Mouse (Mus musculus) left cerebral cortex, adult 9 months (tissue): ENCODE measurements around the gene Pklr.

Source experiments
- DNase-seq, 2 experiments: peaks; one replicate each; pipeline ENCODE4 v3.0.0; 2022; ENCODE audit warnings: low spot score in 2 of 2

The Pklr gene

GRCm38 (mm10) chr3:89135958-89136357 lies at the start of gene Pklr:
Gene Pklr, plus strand, starts transcription at chr3:89136142.
- no peak for DNase-seq

GRCm38 (mm10) chr3:89087338-89088110 lies 48.4 kb upstream of the Pklr start:
- DNase-seq = peak in 1 of 2 experiments; percentile 88

- no peak for DNase-seq
These were observed 47.0 kb upstream of the Pklr start for GRCm38 (mm10) chr3:89088974-89089373.

GRCm38 (mm10) chr3:89089882-89090591 lies 45.9 kb upstream of the Pklr start:
- DNase-seq = peak; percentile 75 to 90

GRCm38 (mm10) chr3:89090694-89091655 lies 45.0 kb upstream of the Pklr start:
- DNase-seq = peak in 1 of 2 experiments; percentile 84

- no peak for DNase-seq
These were observed 44.0 kb upstream of the Pklr start for GRCm38 (mm10) chr3:89091811-89092508.

GRCm38 (mm10) chr3:89092509-89093090 lies 43.3 kb upstream of the Pklr start:
- no peak for DNase-seq

GRCm38 (mm10) chr3:89093175-89093574 lies 42.8 kb upstream of the Pklr start, which contains the start of gene Rusc1:
Gene Rusc1, minus strand, starts transcription at chr3:89093311.
- DNase-seq = peak; percentile 88 to 96

GRCm38 (mm10) chr3:89094021-89094420 lies 41.9 kb upstream of the Pklr start:
- DNase-seq = no peak

GRCm38 (mm10) chr3:89100811-89101210 lies 35.1 kb upstream of the Pklr start, which contains the start of gene Gm43738:
Gene Gm43738, minus strand, starts transcription at chr3:89101099.
- DNase-seq = no peak

GRCm38 (mm10) chr3:89101459-89101811 lies 34.5 kb upstream of the Pklr start:
- no peak for DNase-seq

- peak; percentile 98 for DNase-seq
These were observed 34.0 kb upstream of the Pklr start, which contains the start of gene Fdps for GRCm38 (mm10) chr3:89101812-89102494. Gene Fdps, minus strand, starts transcription at chr3:89101959.

GRCm38 (mm10) chr3:89102495-89103290 lies 33.2 kb upstream of the Pklr start:
- DNase-seq = no peak

GRCm38 (mm10) chr3:89103291-89103595 lies 32.7 kb upstream of the Pklr start:
- no peak for DNase-seq

- no peak for DNase-seq
These were observed 29.1 kb upstream of the Pklr start for GRCm38 (mm10) chr3:89106881-89107280.

- DNase-seq = no peak
These were observed 28.4 kb upstream of the Pklr start for GRCm38 (mm10) chr3:89107545-89107944.

GRCm38 (mm10) chr3:89108146-89108545 lies 27.8 kb upstream of the Pklr start:
- DNase-seq = no peak

- no peak for DNase-seq
These were observed 22.9 kb upstream of the Pklr start for GRCm38 (mm10) chr3:89113058-89113457.

- DNase-seq = no peak
These were observed 20.4 kb upstream of the Pklr start for GRCm38 (mm10) chr3:89115522-89115921.

GRCm38 (mm10) chr3:89123313-89123712 lies 12.6 kb upstream of the Pklr start:
- DNase-seq = no peak
